Mouse (Mus musculus) neural tube, embryonic 14.5 days (tissue): ENCODE measurements around the gene Raver1. TPM values are rescaled to one million over a fixed set of nuclear protein-coding genes. Genes with fewer than 3 reads are reported as not detected.
A peak's percentile ranks its signal among the peaks of the same experiment; 100 is the strongest.

ENCODE experiments used
- ATAC-seq: fragments of 200-750 bp; cut with Nextera tagmentation; 2 replicates; pipeline ENCODE4 v1.8.0; 2017; ENCODE audit warnings: low read depth, mild to moderate bottlenecking, moderate TSS enrichment, moderate library complexity
- H3K27ac ChIP-seq: fragments of 300-500 bp; sonication (generic); 2 replicates; pipeline ENCODE4 v1.5.1; 2014; ENCODE audit warnings: low read depth, mild to moderate bottlenecking, control low read depth, low read length, moderate library complexity, mixed read lengths
- H3K27me3 ChIP-seq: fragments of 300-500 bp; sonication (generic); 2 replicates; pipeline ENCODE4 v1.6.1; 2014; ENCODE audit warnings: low read length; ENCODE audit not compliant: control insufficient read depth, insufficient read depth
- H3K36me3 ChIP-seq: fragments of 300-500 bp; sonication (generic); 2 replicates; pipeline ENCODE4 v1.6.1; 2014; ENCODE audit warnings: low read length, mixed read lengths; ENCODE audit not compliant: control insufficient read depth, insufficient read depth
- H3K4me1 ChIP-seq: fragments of 300-500 bp; sonication (generic); 2 replicates; pipeline ENCODE4 v1.6.1; 2014; ENCODE audit warnings: low read length; ENCODE audit not compliant: control insufficient read depth, insufficient read depth
- H3K4me2 ChIP-seq: fragments of 300-500 bp; sonication (generic); 2 replicates; pipeline ENCODE4 v1.6.1; 2014; ENCODE audit warnings: mild to moderate bottlenecking, low read depth, low read length, control low read depth
- H3K4me3 ChIP-seq: fragments of 300-500 bp; sonication (generic); 2 replicates; pipeline ENCODE4 v1.5.1; 2014; ENCODE audit warnings: low read depth, low read length, control low read depth, mixed read lengths
- H3K9ac ChIP-seq: fragments of 300-500 bp; sonication (generic); replicated peaks from 2 replicates; pipeline ENCODE4 v1.6.1; 2014; ENCODE audit warnings: low read depth, mild to moderate bottlenecking, control low read depth, low read length, mixed read lengths
- H3K9me3 ChIP-seq: fragments of 300-500 bp; sonication (generic); 2 replicates; pipeline ENCODE4 v1.6.1; 2016; ENCODE audit warnings: low read length; ENCODE audit not compliant: control insufficient read depth
- WGBS: fragments of 180-500 bp; shearing (Covaris S2); extraction: QIAGEN DNeasy Blood & Tissue Kit; methylation state at CpG from one replicate; pipeline ENCODE4 v1.1.7; 2014; 5-methylcytosine and 5-hydroxymethylcytosine counted together
- polyA plus RNA-seq: library from polyadenylated mRNA; unstranded; fragments of >200 nt; fragmentation: Nextera tagmentation; extraction: Ambion mirVana; gene quantifications from 2 replicates; pipeline ENCODE4 v1.2.1, GENCODE M21; 2014

Raver1 gene
- polyA plus RNA-seq = 29.4 and 35.2 TPM in 2 replicates

- no peaks in the 10 kb centered on the region for H3K27me3 ChIP-seq
- peak within 1 kb of the TSS; percentile 68 for H3K4me3 ChIP-seq
- ATAC-seq = peak; percentile 99
- H3K9ac ChIP-seq = peak within 1 kb of the TSS; percentile 74
- peaks cover 17% of the 10 kb centered on the region for H3K36me3 ChIP-seq
- H3K27ac ChIP-seq = peak within 1 kb of the TSS; percentile 88
- H3K9me3 ChIP-seq = no peaks in the 10 kb centered on the region
- H3K4me1 ChIP-seq = peaks cover 15% of the 10 kb centered on the region
- under 1% methylated on average over 54 of the region's 54 CpGs for WGBS
- H3K4me2 ChIP-seq = peak within 1 kb of the TSS; percentile 85
These were observed at the start of gene Raver1, which contains the start of gene Gm38431 for GRCm38 (mm10) chr9:21091707-21092320. Gene Raver1 (minus strand): TSS chr9:21092008. Gene Gm38431 (minus strand): TSS chr9:21091997.

DNA sequence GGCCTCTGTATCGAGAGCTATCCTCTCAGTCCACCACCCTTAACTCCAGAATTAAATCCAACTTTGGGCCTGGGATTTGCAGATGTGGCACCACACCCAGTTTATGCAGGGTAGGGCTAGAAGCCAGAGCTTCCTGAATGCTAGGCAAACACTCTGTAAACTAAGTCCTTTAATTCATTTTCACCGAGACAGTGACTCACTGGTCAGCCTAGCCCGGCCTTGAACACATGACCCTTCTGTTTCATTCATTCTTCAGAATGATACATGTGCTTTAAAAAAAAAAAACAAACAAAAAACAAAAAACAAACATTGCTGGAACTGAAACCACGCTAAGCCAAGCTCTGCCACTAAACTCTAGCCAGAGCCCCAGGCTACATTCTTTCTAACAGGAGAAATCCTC lies 46.6 kb upstream of the Raver1 start:
- Histone ChIP-seq H3K4me3 (no peak overlapping the region), H3K9ac (no peak overlapping the region), H3K4me2 (no peak overlapping the region), H3K4me1 (no peaks in the 10 kb centered on the region), H3K36me3 (peaks cover 44% of the 10 kb centered on the region), H3K9me3 (no peaks in the 10 kb centered on the region), H3K27ac (no peak overlapping the region), H3K27me3 (no peaks in the 10 kb centered on the region)
- WGBS = 84% methylated on average over 4 of the region's 4 CpGs
- no peak for ATAC-seq

DNA sequence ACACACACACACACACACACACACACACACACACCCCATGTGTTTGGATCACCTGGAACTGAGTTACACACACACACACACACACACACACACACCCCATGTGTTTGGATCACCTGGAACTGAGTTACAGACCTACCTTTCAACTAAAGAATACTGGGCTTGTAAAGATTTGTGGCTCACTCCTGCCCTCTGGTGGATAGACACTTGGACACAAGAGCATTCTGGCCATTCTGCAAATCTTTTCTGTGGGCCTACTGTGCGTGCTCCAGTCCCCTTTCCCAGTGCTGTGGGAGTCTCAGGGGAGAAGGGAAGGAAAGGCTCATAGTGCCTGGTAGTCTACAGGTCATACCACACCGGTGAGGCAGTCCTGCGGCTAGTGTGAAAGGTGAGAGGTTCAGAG lies 45.4 kb upstream of the Raver1 start:
- Histone ChIP-seq H3K4me1 (no peaks in the 10 kb centered on the region), H3K27ac (no peak overlapping the region), H3K9me3 (no peaks in the 10 kb centered on the region), H3K4me3 (no peak overlapping the region), H3K9ac (no peak overlapping the region), H3K4me2 (no peak overlapping the region), H3K36me3 (peaks cover 34% of the 10 kb centered on the region), H3K27me3 (no peaks in the 10 kb centered on the region)
- WGBS = 54% methylated on average over 3 of the region's 3 CpGs
- 0 out of 2 replicates have a peak, but pooled peaks have one; percentile 28 for ATAC-seq

DNA sequence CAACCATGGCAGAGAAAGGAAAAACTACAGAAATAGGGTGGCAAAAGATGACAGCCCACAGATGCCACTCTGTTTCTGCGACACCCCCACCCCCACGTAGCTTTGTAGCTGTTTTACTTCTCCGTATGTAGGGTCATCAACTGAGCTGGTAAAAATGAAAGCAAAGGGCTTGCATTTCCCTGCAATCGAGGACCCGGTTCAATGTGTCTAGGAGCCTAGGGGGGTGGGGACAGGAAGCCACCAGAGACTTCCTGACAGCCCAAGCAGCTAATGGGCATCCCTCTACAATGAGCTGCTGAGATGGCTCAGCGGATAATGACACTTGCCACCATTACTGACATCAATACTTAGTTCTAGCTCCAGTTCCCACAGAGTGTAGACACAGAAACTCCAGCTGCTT lies 44.6 kb upstream of the Raver1 start:
- Histone ChIP-seq H3K36me3 (peaks cover 27% of the 10 kb centered on the region), H3K4me3 (no peak overlapping the region), H3K9me3 (no peaks in the 10 kb centered on the region), H3K9ac (no peak overlapping the region), H3K27ac (no peak overlapping the region), H3K4me1 (no peaks in the 10 kb centered on the region), H3K27me3 (no peaks in the 10 kb centered on the region), H3K4me2 (no peak overlapping the region)
- WGBS = 80% methylated on average over 6 of the region's 6 CpGs
- ATAC-seq = no peak

DNA sequence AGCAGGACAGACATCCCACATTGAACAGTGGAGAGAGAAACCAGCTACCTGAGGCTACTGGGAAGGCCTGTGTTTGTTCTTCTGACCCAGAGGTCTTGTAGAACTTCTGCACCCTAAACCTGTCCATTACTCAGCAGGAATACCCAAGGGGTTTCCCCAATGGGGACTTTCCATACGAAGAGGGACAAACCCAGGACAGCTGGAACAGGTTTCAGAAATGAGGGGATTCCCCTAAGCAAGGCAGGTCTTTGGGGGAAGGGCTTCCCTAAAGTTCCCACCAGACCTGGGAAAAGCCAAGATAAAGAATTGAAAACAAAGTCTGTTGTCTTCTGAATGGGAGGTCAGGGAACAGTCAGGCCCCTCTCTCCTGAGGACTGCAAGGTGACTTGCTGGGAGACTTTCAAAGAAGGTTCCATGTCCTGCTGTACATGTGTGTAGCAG lies 44.2 kb upstream of the Raver1 start:
- Histone ChIP-seq H3K4me1 (no peaks in the 10 kb centered on the region), H3K27me3 (no peaks in the 10 kb centered on the region), H3K9ac (no peak overlapping the region), H3K36me3 (peaks cover 24% of the 10 kb centered on the region), H3K4me2 (no peak overlapping the region), H3K27ac (no peak overlapping the region), H3K4me3 (no peak overlapping the region), H3K9me3 (no peaks in the 10 kb centered on the region)
- no peak for ATAC-seq
- 75% methylated on average over 1 of the region's 1 CpGs for WGBS

- WGBS = 83% methylated on average over 4 of the region's 4 CpGs
These were observed 43.6 kb upstream of the Raver1 start for GRCm38 (mm10) chr9:21135329-21135890.

GRCm38 (mm10) chr9:21134595-21135328 lies 43.0 kb upstream of the Raver1 start:
- no peak overlapping the region for H3K27ac ChIP-seq
- no peak overlapping the region for H3K4me2 ChIP-seq
- H3K9ac ChIP-seq = no peak overlapping the region
- no peak for ATAC-seq
- peaks cover 12% of the 10 kb centered on the region for H3K36me3 ChIP-seq
- peaks cover 7% of the 10 kb centered on the region for H3K4me1 ChIP-seq
- 78% methylated on average over 9 of the region's 9 CpGs for WGBS
- H3K27me3 ChIP-seq = no peaks in the 10 kb centered on the region
- H3K4me3 ChIP-seq = no peak overlapping the region
- no peaks in the 10 kb centered on the region for H3K9me3 ChIP-seq

More at GRCm38 (mm10) chr9:21135329-21135890, 43.6 kb upstream of the Raver1 start:
- ATAC-seq = no peak
- Histone ChIP-seq H3K4me1 (peaks cover 4% of the 10 kb centered on the region), H3K27me3 (no peaks in the 10 kb centered on the region), H3K36me3 (peaks cover 18% of the 10 kb centered on the region), H3K27ac (no peak overlapping the region), H3K4me3 (no peak overlapping the region), H3K9me3 (no peaks in the 10 kb centered on the region), H3K4me2 (no peak overlapping the region), H3K9ac (no peak overlapping the region)

GRCm38 (mm10) chr9:21133064-21133707 lies 41.4 kb upstream of the Raver1 start:
- H3K4me3 ChIP-seq = no peak overlapping the region
- no peak overlapping the region for H3K9ac ChIP-seq
- ATAC-seq = no peak
- no peak overlapping the region for H3K4me2 ChIP-seq
- H3K4me1 ChIP-seq = peaks cover 7% of the 10 kb centered on the region
- H3K36me3 ChIP-seq = no peaks in the 10 kb centered on the region
- 80% methylated on average over 9 of the region's 9 CpGs for WGBS
- H3K27me3 ChIP-seq = no peaks in the 10 kb centered on the region
- no peaks in the 10 kb centered on the region for H3K9me3 ChIP-seq
- no peak overlapping the region for H3K27ac ChIP-seq
